Mouse (Mus musculus): ENCODE results near the gene Rars.
"Not testable (repeated sequence)": the region's sequence is repeated elsewhere in the genome, so short reads cannot be mapped to it uniquely, and the experiment has no call there.

Gene Rars

DNA sequence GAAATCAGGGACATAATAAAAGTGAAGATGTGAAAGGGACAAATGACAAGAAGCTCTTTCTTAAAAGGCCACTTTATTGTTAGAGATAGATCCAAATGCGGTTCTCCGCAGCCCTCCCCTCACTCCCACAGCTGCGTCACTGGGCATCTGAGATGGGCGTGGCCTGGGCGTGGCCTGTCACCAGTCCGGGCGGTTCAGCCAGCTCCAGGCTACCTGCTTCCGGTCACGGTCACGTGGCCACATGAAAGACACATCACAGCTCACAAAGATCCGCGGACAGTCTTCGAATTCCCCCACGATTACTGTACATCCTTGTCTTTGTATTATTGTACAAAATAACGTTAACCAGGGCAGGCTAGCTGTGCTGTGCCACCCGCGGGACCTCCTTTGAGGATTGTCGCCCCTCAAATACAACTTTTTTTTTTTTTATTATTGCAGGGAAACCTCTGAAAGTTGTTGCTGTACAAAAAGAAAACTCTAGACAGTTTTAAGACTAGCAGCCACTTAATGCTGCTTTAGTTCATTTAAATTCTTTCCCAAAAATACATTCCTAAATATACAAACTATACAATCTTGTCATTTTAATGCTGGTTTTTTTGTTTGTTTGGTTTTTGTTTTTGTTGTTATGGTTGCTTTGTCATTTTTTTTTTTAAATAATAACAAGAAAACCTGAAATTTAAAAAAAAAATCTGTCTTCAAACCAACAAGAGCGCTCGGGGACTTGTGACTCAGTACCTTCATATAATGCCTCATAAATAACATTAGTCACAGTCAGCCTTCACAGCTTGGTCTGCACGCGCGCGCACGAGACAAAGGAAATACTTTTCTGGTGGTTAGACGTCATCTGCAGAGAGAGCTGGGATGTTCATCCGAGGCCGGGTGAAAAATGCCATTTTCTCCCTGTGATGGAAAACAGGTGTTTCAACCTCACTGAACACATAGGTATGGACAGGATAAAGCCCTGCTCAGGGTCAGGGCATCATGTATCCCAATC lies 4.3 kb upstream of the Rars start:
- in situ Hi-C loops (cut with MseI, MboI), result no loop called here

DNA sequence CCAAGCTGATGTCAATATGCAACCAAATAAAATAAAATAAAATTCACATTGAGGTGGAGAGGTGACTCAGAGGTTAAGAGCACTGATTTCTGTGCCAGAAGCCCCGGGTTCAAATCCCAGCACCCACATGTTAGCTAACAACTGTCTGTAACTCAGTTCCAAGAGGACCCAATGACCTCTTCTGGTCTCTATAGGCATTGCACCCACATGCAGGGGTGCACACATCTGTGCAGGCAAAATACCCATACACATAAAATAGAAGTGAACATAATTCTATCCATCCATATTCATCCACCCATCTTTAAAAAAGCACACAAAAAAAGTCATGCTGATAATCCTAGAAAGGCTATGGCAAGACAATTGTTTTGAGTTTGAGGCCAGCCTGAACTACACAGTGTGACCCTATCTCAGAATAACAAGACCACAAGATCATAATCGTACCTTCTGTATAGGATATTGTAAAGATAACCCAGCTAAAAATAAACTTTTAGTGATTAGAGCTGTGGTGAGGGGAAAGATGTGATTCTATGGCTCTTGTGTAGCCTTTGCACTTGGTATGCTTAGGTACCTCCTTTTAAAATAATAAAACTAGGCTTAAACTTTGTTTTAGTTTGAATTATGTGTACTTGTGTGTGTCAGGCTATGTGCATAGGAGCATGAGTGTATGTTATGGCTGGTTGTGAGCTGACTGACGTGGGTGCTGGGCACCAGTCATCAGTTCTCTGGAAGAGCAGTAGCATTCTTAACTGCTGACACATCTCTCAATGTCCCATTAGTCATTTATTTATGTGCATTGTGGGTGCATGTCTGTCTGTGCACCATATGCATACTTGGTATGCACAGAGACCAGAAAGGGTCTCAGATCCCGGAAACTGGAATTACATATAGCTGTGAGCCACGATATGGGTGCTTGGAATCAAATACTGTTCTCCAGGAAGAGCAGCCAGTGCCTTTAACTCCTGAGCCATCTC lies 3.1 kb upstream of the Rars start:
- in situ Hi-C loops (cut with MseI, MboI), result no loop called here

DNA sequence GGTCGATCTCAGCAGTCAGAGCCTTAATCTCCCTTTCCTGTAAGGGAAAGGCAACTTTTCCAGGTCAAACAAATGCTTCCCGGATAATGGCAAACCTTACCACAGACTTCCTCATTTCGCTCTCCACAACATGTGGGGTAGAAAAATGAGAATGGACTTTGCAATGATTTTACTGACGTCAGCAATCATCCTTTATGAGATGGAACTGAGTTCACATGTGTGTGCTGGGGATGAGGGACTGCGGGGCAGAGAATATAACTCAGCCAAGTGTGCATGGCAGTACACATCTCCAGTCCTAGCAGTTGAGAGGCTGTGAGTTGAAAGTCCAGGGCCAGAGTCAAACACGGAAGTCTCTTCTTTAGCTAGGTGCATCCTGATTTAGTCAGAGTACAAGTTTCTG lies 1.0 kb downstream of the Rars start:
- in situ Hi-C loops (cut with MseI, MboI), result no loop called here

DNA sequence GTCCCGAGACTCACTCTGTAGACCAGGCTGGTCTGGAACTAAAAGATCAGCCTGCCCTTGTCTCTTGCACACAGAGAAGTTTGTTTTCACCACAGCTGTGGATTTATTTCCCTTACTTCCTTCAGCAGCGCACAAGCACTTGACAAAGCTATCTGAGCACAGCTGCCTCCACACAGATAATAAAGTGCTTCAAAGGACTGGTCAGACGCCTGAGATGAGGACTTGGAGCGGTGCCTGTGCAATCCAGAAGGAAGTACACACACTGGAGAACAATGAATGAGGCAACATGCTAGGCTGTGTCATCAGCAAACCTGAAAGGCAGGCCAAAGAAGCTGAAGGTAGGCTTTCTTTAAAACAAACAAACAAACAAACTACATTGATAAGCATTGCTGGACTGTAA lies 2.2 kb downstream of the Rars start:
- in situ Hi-C loops (cut with MseI, MboI), result no loop called here

DNA sequence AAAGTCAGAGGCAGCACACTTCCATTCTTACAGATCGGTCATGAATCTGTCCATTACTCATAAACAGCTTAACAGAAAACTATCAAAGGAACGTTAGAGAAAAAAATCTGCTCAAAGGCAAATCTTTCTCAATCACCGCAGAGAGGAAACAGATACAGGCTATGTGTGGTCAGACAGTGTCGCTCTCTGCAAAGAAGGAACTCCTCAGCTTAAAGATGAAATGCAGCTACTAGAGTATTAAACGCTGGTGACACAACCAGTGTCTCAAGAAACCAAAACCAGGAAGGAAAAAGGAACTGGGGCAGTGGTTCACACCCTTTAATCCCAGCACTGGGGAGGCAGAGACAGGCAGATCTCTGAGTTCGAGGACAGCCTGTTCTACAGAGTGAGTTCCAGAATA lies 6.6 kb downstream of the Rars start:
- in situ Hi-C loops (cut with MseI, MboI), result no loop called here

DNA sequence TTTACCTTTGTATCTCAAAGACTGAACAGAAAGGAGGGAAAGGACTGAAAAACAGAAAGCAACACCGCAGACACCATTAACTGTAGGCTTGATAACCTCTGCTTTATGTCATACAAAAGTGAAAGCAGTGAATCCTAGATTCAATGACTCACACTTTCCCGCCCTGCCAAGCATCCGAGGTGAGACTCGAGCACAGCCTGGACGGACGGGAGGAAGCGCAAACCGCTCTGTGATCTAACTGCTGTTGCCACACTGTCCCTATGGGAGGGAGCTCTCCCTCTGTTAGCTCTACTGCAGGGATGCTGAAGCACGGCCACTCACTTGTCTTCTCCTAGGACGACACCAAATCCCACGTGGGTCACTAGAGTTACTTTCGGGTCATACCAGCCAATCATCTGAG lies 18.0 kb downstream of the Rars start:
- in situ Hi-C loops (cut with MseI, MboI), result no loop called here

DNA sequence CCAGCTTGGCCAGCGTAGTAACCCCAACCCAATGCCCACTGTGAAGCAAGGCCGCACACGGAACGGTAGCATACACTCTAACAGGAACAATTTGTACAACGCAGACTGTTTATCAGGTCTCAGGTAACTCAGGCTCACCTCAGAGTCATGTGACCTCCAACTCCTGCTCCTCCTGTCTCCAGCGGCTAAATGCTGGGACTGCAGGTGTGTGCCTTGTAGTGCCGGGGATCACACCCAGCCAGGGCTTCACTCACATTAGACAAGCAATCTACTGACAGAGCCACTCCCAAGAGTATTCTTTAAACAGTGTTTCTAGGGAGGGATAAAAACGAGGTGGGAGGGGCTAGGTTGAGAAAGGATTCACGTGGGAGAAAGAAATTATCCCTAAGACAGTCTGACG lies 22.8 kb downstream of the Rars start:
- in situ Hi-C loops (cut with MseI, MboI), result no loop called here

DNA sequence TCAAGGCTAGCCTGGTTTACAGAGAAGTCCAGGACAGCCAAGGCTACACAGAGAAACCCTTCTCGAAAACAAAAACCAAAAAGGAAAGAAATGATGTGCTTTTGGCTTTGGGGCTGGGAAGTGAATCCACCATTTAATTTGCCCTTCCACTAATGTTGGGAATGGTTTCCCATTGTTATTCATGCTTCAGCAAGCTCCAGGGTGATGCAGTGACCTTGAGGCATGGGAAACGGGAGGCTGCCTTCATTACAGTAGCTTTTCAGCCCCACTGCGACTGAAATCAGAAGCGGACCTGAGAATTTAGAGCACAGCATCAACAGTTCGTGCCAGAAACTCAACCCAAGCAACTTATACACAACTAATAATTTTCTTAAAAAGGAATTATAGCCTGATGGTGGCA lies 33.0 kb downstream of the Rars start:
- in situ Hi-C loops (cut with MseI, MboI), result no loop called here

DNA sequence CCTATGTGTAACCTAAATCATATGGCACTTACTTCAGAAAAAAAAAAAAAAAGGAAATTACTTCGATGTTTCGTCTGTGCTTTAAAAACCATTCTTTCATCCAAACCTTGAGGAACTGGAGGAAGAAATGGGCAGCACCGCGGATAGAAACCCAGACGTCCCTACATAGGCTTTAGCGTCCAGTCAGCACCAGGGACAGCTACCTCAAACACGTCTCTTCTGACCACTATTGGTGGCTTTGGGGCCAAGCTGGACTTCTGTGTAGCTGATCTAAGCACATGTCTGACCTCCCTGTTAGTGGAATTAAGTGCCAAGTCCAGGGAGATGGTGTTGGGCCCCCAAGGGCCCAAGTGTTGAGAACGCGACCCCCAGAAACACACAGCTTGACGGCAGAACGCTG lies 35.4 kb downstream of the Rars start, which contains the start of gene Fbll1:
TSS of gene Fbll1 (minus strand) at position 11 of the 400 bp plus-strand sequence.
- in situ Hi-C loops (cut with MseI, MboI), result no loop called here

DNA sequence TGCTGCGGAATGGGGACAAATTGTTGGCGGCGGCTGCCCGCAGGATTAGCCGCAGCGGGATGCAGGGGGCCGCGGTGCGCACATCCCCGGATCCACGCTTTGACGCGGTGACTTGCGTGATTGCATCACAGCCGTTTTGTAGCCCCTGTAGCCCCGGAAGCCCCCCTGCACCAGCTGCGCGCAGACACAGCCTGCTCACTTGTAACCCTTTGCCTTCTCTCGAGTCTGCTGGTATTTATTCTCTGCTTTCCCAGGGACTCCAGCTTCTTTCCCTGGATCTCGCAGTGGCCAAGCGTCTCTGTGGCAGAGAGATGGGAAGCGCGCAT lies 35.8 kb downstream of the Rars start:
- in situ Hi-C loops (cut with MseI, MboI), result no loop called here

DNA sequence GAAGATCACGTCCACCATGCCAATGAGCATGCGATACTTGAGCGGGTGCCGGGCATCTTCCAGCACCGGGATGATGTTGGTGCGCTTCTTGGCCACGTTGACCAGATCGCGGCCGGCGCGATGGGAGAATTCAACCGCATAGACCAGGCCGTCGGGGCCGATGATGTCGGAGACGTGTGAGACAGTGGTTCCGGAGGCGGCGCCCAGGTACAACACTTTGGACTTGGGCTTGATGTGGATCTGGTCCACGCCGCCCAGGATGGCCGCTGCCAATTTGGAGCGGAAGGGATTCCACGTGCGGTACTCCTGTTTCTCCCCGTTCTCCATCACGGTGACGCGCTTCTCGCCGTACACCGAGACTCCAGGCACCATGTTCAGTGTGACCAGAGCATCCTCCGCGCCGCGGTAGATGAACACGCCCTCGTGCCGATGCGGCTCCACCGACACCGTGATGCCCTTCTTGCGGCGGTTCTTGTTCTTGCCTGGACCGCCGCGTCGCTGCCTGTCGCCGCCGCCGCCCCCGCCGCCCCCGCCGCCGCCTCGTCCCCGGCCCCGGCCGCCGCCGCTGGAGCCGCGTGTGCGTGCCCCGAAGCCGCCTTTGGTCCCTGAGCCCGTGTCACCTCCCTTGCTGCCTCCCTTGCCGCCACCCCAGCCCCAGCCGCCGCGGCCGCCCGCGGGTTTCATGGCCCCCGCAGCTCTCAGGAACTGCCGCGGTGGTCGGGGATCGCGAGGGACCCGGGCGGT lies 36.4 kb downstream of the Rars start:
- in situ Hi-C loops (cut with MseI, MboI), result no loop called here

DNA sequence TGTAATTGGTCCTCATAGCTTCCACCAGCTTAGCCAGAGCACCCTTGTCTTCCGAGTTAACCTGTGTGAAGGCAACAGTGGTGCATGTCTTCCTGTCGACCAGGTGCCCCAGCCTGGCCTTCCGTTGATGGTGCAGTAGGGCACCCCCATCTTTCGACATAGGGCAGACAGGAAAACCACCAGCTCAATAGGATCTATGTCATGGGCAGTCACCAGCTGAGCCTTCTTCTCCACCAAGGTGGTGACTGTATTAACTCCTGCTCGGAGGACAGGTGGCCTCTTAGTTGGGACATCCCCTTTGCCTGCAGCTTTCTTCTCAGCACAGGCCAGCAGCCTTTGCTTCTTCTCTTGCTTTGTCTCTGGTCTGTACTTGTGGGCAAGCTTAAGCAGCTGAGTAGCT lies 41.5 kb downstream of the Rars start:
- in situ Hi-C loops (cut with MseI, MboI), result not testable (repeated sequence)

DNA sequence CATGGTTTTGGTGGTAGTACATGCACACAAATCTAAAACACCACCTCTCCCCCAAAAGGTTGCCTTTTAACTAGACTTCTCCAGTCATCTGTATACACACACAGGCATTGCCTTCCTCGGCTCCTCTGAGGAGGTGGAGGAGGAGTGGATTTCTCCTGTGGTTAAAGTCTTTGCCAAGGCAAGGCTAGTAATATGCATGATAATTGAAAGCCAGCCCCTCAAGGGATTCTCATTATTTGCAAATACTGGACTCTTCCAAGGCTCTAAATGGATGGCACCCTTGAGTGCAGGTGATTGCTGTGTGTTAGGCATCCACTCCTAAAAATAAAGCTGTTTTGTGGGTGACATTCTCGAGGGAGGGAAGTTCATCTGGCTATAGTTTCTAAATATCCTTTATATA lies 45.9 kb downstream of the Rars start:
- in situ Hi-C loops (cut with MseI, MboI), result no loop called here

DNA sequence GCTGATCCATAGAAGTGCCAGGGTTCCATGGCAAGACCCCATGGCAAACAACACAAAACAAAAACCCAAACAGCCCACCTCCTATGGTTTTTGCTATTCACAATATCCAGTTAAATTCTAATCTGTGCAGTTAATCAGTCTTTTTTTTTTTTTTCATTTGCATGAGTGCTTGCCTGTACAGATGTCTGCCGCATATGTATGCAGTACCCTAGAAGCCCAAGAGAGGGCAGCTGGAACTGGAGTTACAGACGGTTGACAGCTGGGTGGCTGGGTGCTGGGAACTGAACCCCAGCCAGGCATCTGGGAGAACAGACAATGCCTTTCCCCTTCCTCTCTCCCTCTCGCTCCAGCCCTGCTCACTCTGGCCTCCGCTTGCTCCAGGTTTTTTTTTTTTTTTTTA lies 49.8 kb downstream of the Rars start:
- in situ Hi-C loops (cut with MseI, MboI), result no loop called here

DNA sequence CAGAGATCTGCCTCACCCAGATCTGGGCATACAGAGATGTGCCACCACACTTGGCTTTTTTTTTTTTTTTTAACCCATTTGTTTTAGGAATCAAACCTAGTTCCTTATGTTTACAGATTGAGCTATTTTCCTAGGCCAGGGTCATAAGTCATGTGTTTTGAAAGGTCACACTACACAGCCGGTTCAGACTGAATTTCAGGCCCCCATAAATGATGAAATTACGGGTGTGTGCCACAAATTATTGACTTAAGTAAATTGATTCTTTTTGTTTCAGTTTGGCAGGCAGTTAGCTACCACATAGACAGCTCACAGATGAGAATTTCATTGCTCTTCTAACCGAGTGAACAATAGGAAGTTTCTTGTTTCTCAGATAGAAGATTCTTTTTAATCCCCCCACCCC lies 50.3 kb downstream of the Rars start:
- in situ Hi-C loops (cut with MseI, MboI), result no loop called here

DNA sequence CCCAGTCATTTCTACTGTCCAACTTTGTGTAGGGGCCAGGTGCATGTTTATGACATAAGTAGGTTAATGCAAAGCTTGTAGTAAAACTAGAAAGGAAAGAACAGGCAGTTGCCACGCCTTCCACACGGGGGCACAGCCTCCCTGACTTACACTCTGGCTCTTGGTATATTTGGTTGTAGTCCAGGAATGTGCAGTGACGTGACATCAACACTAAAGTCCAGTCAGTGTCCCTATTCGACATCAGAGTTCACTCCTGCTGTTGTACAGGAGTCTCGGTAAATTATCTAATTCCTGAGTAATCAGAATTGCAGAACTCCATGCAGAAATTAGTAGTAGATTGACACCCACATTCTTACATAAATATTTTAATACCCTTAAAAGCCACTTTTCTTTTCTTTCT lies 51.3 kb downstream of the Rars start:
- in situ Hi-C loops (cut with MseI, MboI), result no loop called here

DNA sequence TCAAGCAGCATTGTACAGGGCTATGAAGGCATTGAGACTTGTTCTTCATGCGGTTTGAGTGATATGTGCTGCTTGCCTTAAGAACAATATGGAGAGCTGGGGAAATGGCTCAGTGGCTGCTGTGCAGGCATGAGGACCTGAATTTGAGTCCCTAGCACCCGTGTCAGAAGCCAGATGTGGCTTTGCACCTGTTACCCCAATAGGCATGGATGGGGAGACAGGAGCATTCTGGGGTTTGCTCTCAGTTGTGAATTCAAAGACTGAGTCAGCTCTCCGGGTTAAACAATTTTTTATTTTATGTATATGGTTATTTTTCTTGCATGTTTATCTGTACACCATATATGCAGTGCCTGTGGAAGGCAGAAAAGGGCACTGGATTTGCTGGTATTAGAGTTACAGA lies 51.9 kb downstream of the Rars start:
- in situ Hi-C loops (cut with MseI, MboI), result no loop called here

DNA sequence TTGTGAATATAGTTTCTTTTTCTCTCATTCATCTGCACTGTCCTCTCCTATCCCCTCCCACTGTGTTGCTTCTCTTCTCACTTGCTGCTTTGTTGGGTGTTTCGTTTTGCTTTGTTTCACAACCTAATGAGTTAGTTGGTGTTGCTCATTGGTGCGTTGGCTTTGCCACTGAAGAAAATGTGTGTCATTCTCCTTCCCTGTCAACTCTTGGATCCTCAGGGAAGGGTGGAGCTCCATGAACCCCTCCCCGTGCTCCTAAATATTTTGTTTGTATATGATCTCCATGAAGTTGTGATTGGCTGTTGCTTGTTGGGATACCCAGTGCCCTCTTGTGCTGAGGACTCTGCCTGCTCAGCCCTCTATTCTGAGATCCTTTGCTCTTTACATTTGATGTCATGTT lies 54.0 kb downstream of the Rars start:
- in situ Hi-C loops (cut with MseI, MboI), result no loop called here

DNA sequence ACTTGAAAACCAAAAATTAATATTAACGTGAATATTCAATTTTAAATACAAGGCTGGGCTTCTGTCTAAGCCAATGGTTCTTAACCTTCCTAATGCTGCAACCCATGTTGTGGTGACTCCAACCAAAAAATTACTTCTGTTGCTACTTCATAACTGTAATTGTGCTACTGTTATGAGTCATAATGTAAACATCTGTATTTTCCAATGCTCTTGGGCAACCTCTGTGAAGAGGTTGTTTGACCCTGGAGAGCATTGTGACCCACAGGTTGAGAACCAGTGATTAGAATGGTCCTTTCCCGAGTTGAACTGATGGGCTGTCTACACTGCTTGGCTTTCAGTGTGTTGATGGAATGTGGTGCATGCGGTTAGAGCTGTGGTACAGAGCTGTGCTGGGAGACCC lies 57.9 kb downstream of the Rars start:
- in situ Hi-C loops (cut with MseI, MboI), result no loop called here

DNA sequence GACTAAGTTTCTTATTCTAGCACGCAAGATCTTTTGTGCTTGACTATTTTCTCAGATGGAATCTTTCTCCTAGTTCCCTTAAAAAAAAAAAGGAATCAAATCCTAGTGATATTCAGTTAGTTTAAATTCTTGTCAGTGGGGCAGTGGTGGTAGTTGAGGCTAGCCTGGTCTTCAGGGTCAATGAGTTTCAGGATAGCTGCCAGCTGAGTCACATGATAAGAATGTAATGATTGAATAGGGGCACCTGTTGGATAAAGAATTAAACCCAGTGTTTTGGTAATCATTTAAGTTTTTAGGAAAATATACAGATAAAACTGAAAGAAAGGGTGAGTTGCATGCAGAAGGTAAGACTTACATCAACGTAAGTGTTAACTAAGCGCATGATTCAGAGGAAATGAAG lies 58.7 kb downstream of the Rars start:
- in situ Hi-C loops (cut with MseI, MboI), result no loop called here

DNA sequence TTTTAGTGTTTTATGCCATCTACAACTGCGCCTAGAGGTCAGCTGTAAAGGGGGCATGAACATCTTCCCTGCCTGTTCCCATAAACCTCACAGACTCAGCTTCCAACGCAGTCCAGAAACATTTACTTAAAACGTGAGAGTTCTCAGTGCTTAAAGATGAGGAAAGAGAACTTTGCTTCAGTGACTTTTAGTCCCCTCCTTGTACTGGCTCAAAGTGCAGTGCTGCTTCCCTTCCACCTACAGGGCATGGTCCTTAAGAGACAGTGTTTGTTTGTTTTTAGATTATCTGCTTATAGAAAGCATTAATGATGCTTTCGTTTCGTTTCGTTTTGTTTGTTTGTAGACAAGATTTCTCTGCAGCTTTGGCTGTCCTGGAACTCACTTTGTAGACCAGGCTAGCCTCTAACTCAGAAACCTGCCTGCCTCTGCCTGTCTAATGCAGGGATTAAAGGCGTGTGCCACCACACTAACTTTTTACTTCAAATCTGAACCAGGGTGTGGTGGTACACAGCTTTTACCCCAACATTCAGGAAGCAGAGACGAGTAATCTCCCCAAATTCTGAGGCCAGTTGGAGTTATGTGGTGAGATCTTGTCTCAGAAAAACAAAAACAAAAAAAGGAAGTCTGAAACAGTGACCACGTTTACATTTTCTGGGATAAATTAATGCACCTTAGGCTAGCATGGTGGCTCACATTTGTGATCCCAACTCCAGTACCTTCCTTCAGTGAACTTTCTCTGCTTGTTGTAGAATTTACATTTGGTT lies 63.4 kb downstream of the Rars start:
- in situ Hi-C loops (cut with MseI, MboI), result no loop called here

Measured in mouse trophoblast stem cell (cell line).